22 mouse cellular contexts compared by ENCODE assay signal in the genomic region with DNA sequence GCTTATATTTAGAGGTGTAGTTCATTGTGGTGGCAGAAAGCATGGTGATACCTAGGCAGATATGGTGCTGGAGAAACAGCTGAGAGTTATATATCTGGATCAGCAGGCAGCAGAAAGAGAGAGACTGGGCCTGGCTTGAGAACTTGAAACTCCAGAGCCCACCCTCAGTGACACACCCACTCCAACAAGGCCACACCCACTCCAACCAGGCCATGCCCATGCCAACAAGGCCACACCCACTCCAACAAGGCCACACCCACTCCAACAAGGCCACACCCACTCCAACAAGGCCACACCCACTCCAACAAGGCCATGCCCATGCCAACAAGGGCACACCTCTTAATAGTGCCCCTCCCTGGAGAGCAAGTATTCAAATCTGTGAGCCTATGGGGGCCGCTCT. TPM values are rescaled to one million over a fixed set of nuclear protein-coding genes. Genes with fewer than 3 reads are reported as not detected.
A peak's percentile ranks its signal among the peaks of the same experiment; 100 is the strongest.
DNase-seq lines count a peak whose midpoint lies in the region; ATAC-seq and TF ChIP-seq lines count a peak whose summit lies in the region.
"Had no signal": no experiment of that assay in that cellular context is flagged by ENCODE, and none has a peak within 500 bp of the region (broad histone marks: within the 10 kb centered on the region; RNA-seq: fewer than 3 reads in every experiment).

No protein-coding gene starts in this region.

- no peak overlapping the region for H3K9ac ChIP-seq in liver, embryonic 12.5 days
- no peak overlapping the region for H3K9ac ChIP-seq in intestine, postnatal 0 days (ENCODE audit: low read depth, low read length)
- H3K9ac ChIP-seq: embryonic facial prominence, embryonic 12.5 days; forebrain, embryonic 13.5 days; forebrain, embryonic 15.5 days; forebrain, postnatal 0 days had no signal

- DNase-seq in liver (peak; percentile 14), ES-CJ7 (ENCODE audit: low read depth, low spot score) (peak; percentile 47), ZHBTc4 (ENCODE audit: low read depth, low spot score) (peak; percentile 54)
- no peak for DNase-seq in T-cell, adult 2 months (ENCODE audit: low spot score)
- DNase-seq: adrenal gland, adult 8-10 months; adrenal gland, postnatal 14 days; adrenal gland, postnatal 36 days; cerebellum, adult 11-12 months; cerebellum, adult 2 months; cerebellum, adult 9-10 months; cerebellum, postnatal 10 days; cerebellum, postnatal 25 days; forebrain, postnatal 0 days had no signal

- H3K36me3 ChIP-seq in liver, embryonic 12.5 days: no peaks in the 10 kb centered on the region
- no peaks in the 10 kb centered on the region for H3K36me3 ChIP-seq in intestine, postnatal 0 days (ENCODE audit: control insufficient read depth, insufficient read depth)
- H3K36me3 ChIP-seq: embryonic facial prominence, embryonic 10.5 days; embryonic facial prominence, embryonic 12.5 days; forebrain, embryonic 15.5 days had no signal

- no peaks in the 10 kb centered on the region for H3K9me3 ChIP-seq in liver, embryonic 12.5 days (replicated peaks)
- 0 out of 2 replicates have a peak, but pooled peaks cover 2% of the 10 kb centered on the region for H3K9me3 ChIP-seq in intestine, postnatal 0 days (ENCODE audit: control insufficient read depth)
- H3K9me3 ChIP-seq: embryonic facial prominence, embryonic 10.5 days; embryonic facial prominence, embryonic 12.5 days; forebrain, embryonic 13.5 days; forebrain, embryonic 15.5 days had no signal

- 91% methylated on average over 1 of the region's 1 CpGs for WGBS in liver, embryonic 12.5 days (ENCODE audit: insufficient replicate concordance)
- WGBS in intestine, postnatal 0 days: 89% methylated on average over 1 of the region's 1 CpGs

- no peak overlapping the region for H3K4me3 ChIP-seq in liver, embryonic 12.5 days
- no peak overlapping the region for H3K4me3 ChIP-seq in intestine, postnatal 0 days (ENCODE audit: low read depth, low read length)
- H3K4me3 ChIP-seq: embryonic facial prominence, embryonic 10.5 days; embryonic facial prominence, embryonic 12.5 days; forebrain, embryonic 13.5 days; forebrain, embryonic 15.5 days had no signal

- no peak overlapping the region for H3K4me2 ChIP-seq in liver, embryonic 12.5 days
- H3K4me2 ChIP-seq in intestine, postnatal 0 days (replicated peaks; ENCODE audit: low read depth): no peak overlapping the region
- H3K4me2 ChIP-seq: embryonic facial prominence, embryonic 12.5 days; forebrain, embryonic 13.5 days; forebrain, embryonic 15.5 days had no signal

- no peak overlapping the region for H3K27ac ChIP-seq in liver, embryonic 12.5 days
- H3K27ac ChIP-seq in intestine, postnatal 0 days (ENCODE audit: low read depth, low read length): no peak overlapping the region
- H3K27ac ChIP-seq: embryonic facial prominence, embryonic 10.5 days; embryonic facial prominence, embryonic 12.5 days; forebrain, embryonic 13.5 days; forebrain, embryonic 15.5 days had no signal

- peaks cover 15% of the 10 kb centered on the region for H3K27me3 ChIP-seq in liver, embryonic 12.5 days (replicated peaks)
- H3K27me3 ChIP-seq in intestine, postnatal 0 days (replicated peaks; ENCODE audit: control insufficient read depth, insufficient read depth, low read length): 0 out of 2 replicates have a peak, but pooled peaks cover 7% of the 10 kb centered on the region
- H3K27me3 ChIP-seq: embryonic facial prominence, embryonic 12.5 days; forebrain, embryonic 13.5 days; forebrain, embryonic 15.5 days had no signal

- no peak for ATAC-seq in liver, embryonic 12.5 days
- ATAC-seq in megakaryocyte-erythroid progenitor cell, adult 5-6 weeks (replicated peaks; ENCODE audit: low FRiP score, low TSS enrichment, poor library complexity, severe bottlenecking): 0 out of 2 replicates have a peak, but pooled peaks have one; percentile 18
- ATAC-seq in intestine, postnatal 0 days: no peak
- ATAC-seq: activated CD4-positive, CD25-positive, alpha-beta regulatory T cell, adult 4 months; CD4-positive, CD25-positive, alpha-beta regulatory T cell, adult 4 months; forebrain, embryonic 13.5 days; forebrain, embryonic 15.5 days; forebrain, postnatal 0 days had no signal

- H3K4me1 ChIP-seq in liver, embryonic 12.5 days: 0 out of 2 replicates have a peak, but pooled peaks cover 6% of the 10 kb centered on the region
- no peaks in the 10 kb centered on the region for H3K4me1 ChIP-seq in intestine, postnatal 0 days (replicated peaks; ENCODE audit: control insufficient read depth, insufficient read depth, low read length)
- H3K4me1 ChIP-seq: embryonic facial prominence, embryonic 10.5 days; embryonic facial prominence, embryonic 12.5 days; forebrain, embryonic 13.5 days; forebrain, embryonic 15.5 days had no signal

- TF ChIP-seq CTCF in intestine, postnatal 0 days (IDR thresholded peaks at IDR 0.05; ENCODE audit: low read depth): no peak

RNA-seq across cellular contexts. Expression of gene Zbtb43, which starts 42.4 kb away (rescaled TPM):
- polyA plus RNA-seq in liver, embryonic 12.5 days (2016; fragmentation: Nextera tagmentation; extraction: Ambion mirVana): 8.4 TPM in 2 replicates
- total RNA-seq in megakaryocyte-erythroid progenitor cell, adult 5-6 weeks (2014; fragmentation: Nextera tagmentation): 12.0 and 12.4 TPM in 2 replicates
- total RNA-seq in megakaryocyte-erythroid progenitor cell, adult 5-6 weeks (2017): 13.3 and 17.8 TPM in 2 replicates
- polyA plus RNA-seq in intestine, postnatal 0 days (2015; fragmentation: Nextera tagmentation; extraction: Ambion mirVana): 9.3 and 9.7 TPM in 2 replicates
